Mouse (Mus musculus) small intestine, adult 2 months (tissue): ENCODE measurements around the gene Tuba1a.

Experiments used
- CTCF ChIP-seq: fragments of 200-500 bp; IDR thresholded peaks from 2 replicates; pipeline ENCODE4 v1.5.1; 2012; ENCODE audit warnings: low read depth, mild to moderate bottlenecking, control low read depth, inconsistent platforms, low read length, moderate library complexity, mixed read lengths; ENCODE audit not compliant: insufficient replicate concordance, insufficient read length; ENCODE audit errors: extremely low read depth
- POLR2A ChIP-seq: fragments of 200-500 bp; IDR thresholded peaks from 2 replicates; pipeline ENCODE4 v1.6.1; 2012; ENCODE audit warnings: low read depth, mild to moderate bottlenecking, control low read depth, inconsistent platforms, low read length, moderate library complexity

DNA sequence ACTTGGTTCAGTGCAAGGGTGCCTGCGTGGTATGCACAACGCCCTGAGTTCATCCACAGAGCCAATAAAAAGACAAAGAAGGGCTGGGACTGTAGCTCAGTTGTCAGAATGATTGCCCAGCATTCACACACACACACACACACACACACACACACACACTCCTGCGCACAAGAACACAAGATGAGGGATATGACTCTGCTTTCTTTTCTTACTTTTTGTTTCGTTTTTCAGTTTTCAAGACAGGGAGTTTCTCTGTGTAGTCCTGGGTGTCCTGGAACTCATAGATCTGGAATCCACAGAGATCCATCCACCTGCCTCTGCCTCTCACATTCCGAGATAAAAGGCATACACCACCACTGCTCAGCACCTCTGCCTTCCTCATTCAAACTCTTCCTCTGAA is 25.9 kb downstream of the Tuba1a start:
- TF ChIP-seq POLR2A: no peak
- no peak for TF ChIP-seq CTCF
